Mouse (Mus musculus): ENCODE measurements around the gene Vma21. TPM values are rescaled to one million over a fixed set of nuclear protein-coding genes. Genes with fewer than 3 reads are reported as not detected.

Gene Vma21
- 10 to 100 TPM; 19.8 to 21.2 TPM for total RNA-seq (2021)
- long read RNA-seq, experiment 1, full-length matches to known transcripts = 44 of 50 reads
- long read RNA-seq, experiment 1, partial matches to known transcripts = 2 of 50 reads
- long read RNA-seq, experiment 1, other reads (novel, unspliced or antisense) = 4 of 50 reads
- long read RNA-seq, experiment 2, full-length matches to known transcripts = 41 of 47 reads
- long read RNA-seq, experiment 2, partial matches to known transcripts = 2 of 47 reads
- long read RNA-seq, experiment 2, other reads (novel, unspliced or antisense) = 4 of 47 reads

DNA sequence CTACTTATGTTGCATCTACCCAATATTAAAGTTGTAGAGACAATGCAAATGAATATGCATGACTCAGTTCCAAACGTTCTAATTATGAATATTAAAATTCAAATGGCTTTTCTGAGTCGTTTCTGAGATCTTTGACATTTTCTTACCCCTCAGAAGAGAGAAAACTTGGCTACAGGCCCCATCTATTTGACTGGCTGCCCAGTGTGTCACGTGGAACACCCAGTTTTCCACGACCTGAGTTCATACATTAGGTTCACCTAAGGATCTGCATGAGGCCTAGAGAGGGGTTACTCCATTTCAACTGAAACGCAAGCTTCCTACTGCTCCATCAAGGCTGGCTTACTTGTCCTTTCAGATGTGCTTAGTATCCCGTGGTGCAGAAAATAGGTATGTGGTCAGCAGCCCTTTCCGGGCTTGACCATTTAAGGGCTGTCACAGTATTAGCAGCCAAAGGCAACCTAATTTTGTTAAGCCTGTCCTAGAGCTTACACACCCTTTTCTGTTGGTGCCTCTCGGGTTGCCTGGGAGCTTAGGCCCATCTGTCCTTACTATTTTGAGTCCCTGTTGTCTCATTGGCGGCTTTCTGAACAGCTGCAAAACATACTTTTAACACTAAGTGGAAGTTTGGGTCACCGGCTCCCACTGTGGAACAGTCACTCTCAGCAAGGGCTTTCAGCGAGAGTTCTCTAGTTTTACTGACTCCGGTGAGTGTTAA is at the start of gene Vma21:
Gene Vma21 (plus strand): TSS at position 294 of the 715 bp plus-strand sequence.
- intact Hi-C loops (cut with DNase I) = no loop called here
- DNase-seq = no peak

DNA sequence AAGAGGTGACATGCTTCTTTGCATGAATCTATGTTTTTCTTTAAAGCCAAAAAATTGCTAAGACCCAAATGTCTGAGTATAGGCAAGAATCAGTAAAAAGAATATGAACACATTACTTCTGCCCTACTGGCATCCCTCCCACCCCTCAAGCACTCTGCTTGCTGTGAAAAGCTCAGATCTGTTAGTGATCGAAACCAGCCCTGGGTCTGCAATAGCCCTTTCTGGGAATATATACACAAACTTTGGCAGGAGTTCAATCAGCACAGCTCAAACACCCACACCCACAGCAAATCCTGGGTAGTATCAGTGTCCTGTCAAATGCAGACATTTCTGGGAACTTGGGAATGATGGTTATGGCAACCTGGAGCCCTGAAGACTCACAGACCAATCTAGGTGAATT is 47.8 kb upstream of the Vma21 start:
- no peak for DNase-seq
- intact Hi-C loops (cut with DNase I) = no loop called here

DNA sequence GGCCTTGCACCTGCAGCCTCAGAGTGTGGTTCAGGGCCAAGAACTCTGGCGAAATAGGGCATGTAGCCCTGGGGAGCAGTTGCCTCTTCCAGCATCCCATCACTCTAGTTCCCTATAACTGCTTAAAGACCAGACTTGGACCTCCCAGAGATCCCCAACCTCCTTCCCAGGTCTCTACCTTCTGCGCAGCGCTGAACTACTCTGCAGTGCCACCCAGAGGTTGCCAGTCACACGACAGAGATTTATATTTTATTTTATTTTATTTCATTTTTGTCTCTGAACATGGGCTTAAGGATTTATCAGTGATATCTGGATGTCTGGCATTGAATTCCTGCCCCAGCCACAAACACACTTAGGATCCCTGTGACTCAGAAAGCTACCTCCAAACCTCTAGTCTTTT is 24.6 kb upstream of the Vma21 start:
- intact Hi-C loops (cut with DNase I) = loop anchor here (10.0 kb wide), 1 partner anchor 136 kb away; no protein-coding TSS in a partner anchor
- no peak for DNase-seq

DNA sequence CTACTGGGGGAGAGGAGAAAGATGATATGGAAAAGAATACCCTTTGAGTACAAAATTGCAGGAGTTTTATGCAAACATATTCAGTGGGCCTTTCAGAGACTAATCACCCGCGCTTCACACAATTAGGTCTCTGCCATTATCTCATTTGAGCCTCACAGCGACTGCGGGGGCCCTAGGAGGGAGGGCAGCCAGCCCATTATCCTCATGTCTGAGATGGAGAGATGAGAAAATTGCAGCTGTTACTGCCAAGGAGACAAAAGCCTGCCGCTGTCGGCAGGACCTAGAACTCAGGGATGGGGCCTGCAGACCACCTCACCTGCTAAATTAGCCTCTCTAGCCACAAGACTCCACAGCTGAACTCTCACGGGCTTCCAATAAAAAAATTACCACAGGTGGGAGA is 18.0 kb upstream of the Vma21 start:
- intact Hi-C loops (cut with DNase I) = loop anchor here (5.0 to 10.0 kb wide), 2 partner anchors 143 to 150 kb away; no protein-coding TSS in a partner anchor
- no peak for DNase-seq

DNA sequence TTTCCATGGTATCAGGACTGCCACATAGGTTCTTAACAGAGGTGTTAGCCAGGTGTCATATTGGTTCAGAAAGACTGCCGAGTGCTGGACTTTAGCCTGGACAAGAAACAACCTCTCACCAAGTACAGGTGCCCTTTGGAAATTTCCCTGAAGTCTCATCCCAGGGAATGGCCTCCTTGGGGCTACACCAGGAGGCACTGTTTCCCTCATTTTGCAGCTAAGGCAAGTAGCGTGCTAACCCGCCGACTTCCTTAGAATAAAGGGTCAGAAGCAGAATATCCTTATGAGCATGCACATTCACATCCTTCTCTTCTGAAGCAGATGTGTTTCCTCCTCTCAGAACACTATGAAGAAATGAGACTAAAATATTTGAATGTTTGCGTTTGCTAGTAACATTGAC is 16.8 kb upstream of the Vma21 start:
- no peak for DNase-seq
- intact Hi-C loops (cut with DNase I) = loop anchor here (5.0 to 10.0 kb wide), 2 partner anchors 144 to 148 kb away; no protein-coding TSS in a partner anchor

DNA sequence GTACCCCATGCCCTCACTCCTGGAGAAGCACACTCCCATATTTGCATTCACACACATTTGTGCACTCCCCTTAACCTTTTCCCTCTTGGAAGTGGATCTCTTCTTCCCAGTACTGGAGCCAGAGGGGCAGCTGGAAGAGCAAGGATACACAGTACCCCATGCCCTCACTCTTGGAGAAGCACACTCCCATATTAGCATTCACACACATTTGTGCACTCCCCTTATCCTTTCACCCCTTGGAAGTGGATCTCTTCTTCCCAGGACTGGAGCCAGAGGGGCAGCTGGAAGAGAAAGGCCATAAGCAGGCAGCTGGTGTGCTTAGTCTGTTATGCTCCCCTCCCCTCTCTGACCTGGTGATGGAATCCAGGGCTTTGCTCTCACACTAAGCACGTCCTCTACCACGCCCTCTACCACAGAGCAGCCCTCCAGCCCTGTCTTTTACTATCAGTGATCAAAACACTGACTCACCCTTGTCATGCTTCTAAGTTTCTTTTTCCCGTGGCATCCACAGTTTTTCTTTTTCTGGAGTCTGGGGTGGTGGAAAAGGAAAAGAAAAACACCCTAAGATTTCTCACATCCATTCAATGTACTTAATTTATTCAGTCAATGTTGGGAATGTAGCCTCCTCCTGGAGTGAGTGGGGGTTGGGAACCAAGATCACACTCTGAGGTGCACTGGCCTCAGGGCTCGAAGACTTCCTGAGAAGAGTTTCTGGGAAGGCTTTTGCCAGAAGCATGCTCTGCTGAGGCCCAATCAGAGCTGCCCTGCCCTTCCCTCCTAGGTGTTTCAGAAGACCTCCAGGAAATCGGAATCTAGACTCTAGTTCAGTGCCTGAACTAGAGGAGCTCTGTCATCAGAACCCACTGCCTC is 3.5 kb upstream of the Vma21 start:
- no peak for DNase-seq
- intact Hi-C loops (cut with DNase I) = no loop called here

DNA sequence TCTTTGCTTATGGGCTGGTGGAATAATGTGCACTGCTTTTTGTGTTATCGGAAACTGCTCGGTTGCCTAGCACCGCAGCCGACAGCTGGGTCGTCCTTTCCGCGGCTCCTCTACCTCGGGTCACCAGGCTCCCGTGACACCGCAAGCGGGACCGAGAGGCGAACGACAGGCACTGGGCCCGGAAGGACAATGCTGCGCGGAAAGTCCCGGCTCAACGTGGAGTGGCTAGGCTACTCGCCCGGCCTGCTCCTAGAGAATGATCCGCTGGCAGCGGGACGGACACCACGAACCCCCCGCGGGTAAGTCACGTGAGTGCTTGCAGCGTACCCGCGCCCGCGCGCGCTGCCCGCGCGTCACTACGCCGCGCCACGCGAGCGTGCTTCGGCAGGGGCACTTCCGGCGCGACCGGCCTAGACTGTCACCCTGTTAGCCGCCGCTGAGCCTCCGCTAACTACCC is 705 bp downstream of the Vma21 start:
- peak; percentile 67 to 74 for DNase-seq
- intact Hi-C loops (cut with DNase I) = no loop called here

DNA sequence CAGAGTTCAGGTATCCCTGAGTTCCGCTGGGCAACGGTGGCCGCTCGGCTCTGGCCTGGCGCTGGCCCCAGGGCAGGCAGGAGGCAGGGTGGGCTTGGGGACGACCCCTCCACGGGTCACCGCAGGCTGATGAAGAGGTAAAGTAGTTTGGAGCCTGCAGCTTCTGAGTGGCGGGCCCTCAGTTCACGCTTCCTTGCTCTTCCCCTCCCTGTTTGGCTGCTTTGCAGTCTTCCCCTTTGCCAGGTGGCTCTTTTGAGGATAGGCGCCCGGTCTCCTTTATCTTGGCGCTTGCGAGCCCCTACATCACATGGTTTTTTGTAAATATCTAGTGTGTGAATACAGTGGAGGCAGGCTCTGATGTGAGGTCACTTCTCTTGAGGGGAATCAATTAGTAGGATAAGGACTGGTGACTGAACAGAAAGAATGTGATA is 1.2 kb downstream of the Vma21 start:
- DNase-seq = no peak
- intact Hi-C loops (cut with DNase I) = no loop called here

DNA sequence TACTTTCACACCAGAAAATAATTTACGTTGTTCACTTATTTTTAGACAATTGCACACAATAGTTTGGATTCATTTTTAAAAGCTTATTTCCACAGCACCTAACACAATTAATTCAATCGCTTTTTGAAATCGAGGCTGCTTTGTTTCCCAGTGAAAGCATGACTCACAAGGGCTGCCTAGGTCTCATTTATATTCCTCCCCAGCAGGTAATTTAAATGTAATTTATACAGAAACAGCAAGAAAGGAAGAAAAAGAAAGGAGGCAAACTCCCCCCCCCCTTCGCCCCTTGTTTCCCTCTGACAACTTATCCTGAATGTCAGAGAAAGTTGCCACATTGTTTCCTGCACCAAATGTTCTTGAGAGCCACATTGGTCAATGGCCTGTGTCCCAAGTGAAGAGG is 23.2 kb downstream of the Vma21 start:
- DNase-seq = no peak
- intact Hi-C loops (cut with DNase I) = no loop called here

DNA sequence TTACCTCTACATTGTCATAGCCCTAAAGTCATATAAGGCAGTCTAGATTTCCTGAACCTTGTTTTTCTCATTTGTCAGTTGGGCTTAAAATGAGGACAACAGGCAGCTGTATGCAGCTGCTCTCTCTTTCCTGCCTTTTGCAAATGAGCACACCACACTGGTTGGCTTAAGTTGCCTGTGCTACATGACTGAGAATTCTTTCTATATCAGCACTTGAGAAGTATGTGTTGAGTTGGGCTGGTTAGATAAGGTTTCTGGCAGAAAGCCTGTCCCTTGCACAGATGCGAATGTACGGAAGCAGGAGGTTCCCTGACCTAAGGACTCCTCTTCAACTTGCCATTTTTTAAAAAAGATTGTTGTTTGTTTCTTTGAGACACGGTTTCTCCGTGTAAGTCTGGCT is 31.0 kb downstream of the Vma21 start:
- no peak for DNase-seq
- intact Hi-C loops (cut with DNase I) = no loop called here

DNA sequence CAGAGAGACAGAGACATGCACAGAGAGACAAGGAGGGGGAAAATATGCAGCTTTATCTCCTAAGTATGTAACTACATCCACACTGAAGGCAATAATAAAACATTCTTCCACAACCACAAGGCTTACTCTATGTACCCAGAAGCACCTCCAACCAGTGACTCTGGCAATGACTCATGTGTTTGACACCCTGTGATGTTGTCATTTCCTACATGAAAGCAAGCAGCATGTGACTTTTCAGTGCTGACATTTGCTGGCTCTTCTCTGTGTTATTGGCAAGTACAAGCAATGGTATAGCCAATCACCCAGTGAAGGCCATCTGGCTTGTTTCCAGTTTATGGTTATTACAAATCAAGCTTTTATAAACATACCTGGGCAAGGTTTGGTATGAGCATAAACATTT is 38.1 kb downstream of the Vma21 start:
- intact Hi-C loops (cut with DNase I) = no loop called here

More for the DNA sequence above, 38.1 kb downstream of the Vma21 start:
- DNase-seq = no peak

Other genes with a start within 250 kb of the Vma21 start
- under 1 TPM; 0.36 to 0.44 TPM for gene Gpr50, start 152.3 kb upstream of the Vma21 start, total RNA-seq (2021)
- gene Gm1141, start 105.1 kb downstream of the Vma21 start, total RNA-seq (2021) = not detected
- gene Prrg3, start 146.7 kb downstream of the Vma21 start, total RNA-seq (2021) = 1 to 10 TPM; 2.5 to 4.0 TPM
- gene Fate1, start 157.1 kb downstream of the Vma21 start, total RNA-seq (2021) = not detected
- not detected for gene Cnga2, start 175.9 kb downstream of the Vma21 start, total RNA-seq (2021)